Comparison of ENCODE assay signal across 8 mouse cellular contexts in the genomic region with DNA sequence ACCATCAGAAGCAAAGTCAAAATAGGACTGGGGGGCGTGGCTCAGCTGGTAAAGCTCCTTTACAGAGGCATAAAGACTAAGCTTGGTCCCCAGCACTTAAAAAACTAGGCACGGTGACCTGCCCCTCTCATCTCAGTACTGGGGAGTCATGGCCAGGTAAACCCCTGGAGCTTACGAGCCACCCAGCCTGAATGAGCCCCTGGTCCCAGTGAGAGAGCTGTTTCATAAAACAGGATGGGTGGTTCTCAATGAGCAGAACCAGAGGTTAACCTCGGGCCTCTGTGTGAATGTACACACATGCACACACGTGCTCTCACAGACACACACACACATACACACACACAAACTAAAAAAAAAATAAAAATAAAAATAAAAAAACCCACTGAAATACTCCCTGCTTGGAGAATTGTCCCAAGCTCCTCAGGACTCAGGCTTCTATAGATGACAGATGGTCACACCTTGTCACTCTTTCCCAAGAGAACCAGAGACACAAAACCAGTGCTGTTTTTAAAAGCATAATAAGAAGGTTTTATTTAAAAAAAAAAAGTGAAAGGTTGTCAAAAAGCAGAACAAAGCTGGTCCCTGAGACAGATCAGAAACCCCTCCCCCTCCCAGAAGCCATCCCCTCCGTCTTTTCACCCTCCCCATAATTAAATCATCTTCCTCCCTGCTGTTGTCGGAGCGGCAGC. TPM values are rescaled to one million over a fixed set of nuclear protein-coding genes. Genes with fewer than 3 reads are reported as not detected.
DNase-seq lines count a peak whose midpoint lies in the region; ATAC-seq and TF ChIP-seq lines count a peak whose summit lies in the region.

No protein-coding gene starts in this region.

- intact Hi-C loops in left cerebral cortex, adult 2 months (cut with DNase I) = loop anchor here (2.0 kb wide), 1 partner anchor 49 kb away; no protein-coding TSS in a partner anchor
- intact Hi-C loops in left cerebral cortex, postnatal 10 days (cut with DNase I) = loop anchor here (2.0 to 5.0 kb wide), 2 partner anchors 49 to 113 kb away; a partner anchor contains a TSS

- H3K9ac ChIP-seq in intestine, embryonic 15.5 days = peak overlapping the region; percentile 33; the same call in 1 of the 2 replicates
- no peak overlapping the region for H3K9ac ChIP-seq in neural tube, embryonic 12.5 days

- peak overlapping the region; percentile 69; the same call in 1 of the 2 replicates for H3K27ac ChIP-seq in left cerebral cortex, adult 2 months
- no peak overlapping the region for H3K27ac ChIP-seq in embryonic fibroblast, embryonic 13.5 days (ENCODE audit: insufficient read depth, low read length)
- H3K27ac ChIP-seq in intestine, embryonic 15.5 days = no peak overlapping the region
- peak overlapping the region; percentile 62 for H3K27ac ChIP-seq in neural tube, embryonic 12.5 days

- no peak for TF ChIP-seq CTCF in left cerebral cortex, adult 2 months (IDR thresholded peaks at IDR 0.05)
- no peak for TF ChIP-seq CTCF in embryonic fibroblast, embryonic 13.5 days (IDR thresholded peaks at IDR 0.05; ENCODE audit: borderline replicate concordance, insufficient read depth, low read length)

- 0 out of 2 replicates have a peak, but pooled peaks have one; percentile 3 for ATAC-seq in intestine, embryonic 15.5 days
- peak; percentile 23 for ATAC-seq in neural tube, embryonic 12.5 days (ENCODE audit: low FRiP score, low read depth)

- no peaks in the 10 kb centered on the region for H3K36me3 ChIP-seq in intestine, embryonic 15.5 days
- H3K36me3 ChIP-seq in neural tube, embryonic 12.5 days = no peaks in the 10 kb centered on the region

- WGBS in intestine, embryonic 15.5 days = 39% methylated on average over 8 of the region's 8 CpGs
- WGBS in neural tube, embryonic 12.5 days = 28% methylated on average over 8 of the region's 8 CpGs

- DNase-seq in left cerebral cortex, adult 2 months (ENCODE audit: extremely low spot score in 1 of 2, low spot score in 2 of 2) = no peak
- DNase-seq in left cerebral cortex, postnatal 10 days (ENCODE audit: extremely low spot score in 1 of 2, low spot score in 2 of 2) = no peak
- no peak for DNase-seq in left cerebral cortex, adult 8-10 months (ENCODE audit: low spot score in 2 of 2)
- no peak for DNase-seq in B cell, adult 2 months
- no peak for DNase-seq in ovary, postnatal 36 days (ENCODE audit: low spot score)

- H3K27me3 ChIP-seq in intestine, embryonic 15.5 days (replicated peaks) = no peaks in the 10 kb centered on the region
- H3K27me3 ChIP-seq in neural tube, embryonic 12.5 days (replicated peaks) = no peaks in the 10 kb centered on the region

- TF ChIP-seq POLR2A in embryonic fibroblast, embryonic 13.5 days (IDR thresholded peaks at IDR 0.05; ENCODE audit: low read depth, low read length) = no peak

- no peaks in the 10 kb centered on the region for H3K9me3 ChIP-seq in intestine, embryonic 15.5 days
- H3K9me3 ChIP-seq in neural tube, embryonic 12.5 days = no peaks in the 10 kb centered on the region

- peak overlapping the region; percentile 50 for H3K4me3 ChIP-seq in left cerebral cortex, adult 2 months
- peak overlapping the region; percentile 34 for H3K4me3 ChIP-seq in embryonic fibroblast, embryonic 13.5 days (ENCODE audit: insufficient read depth, low read length)
- H3K4me3 ChIP-seq in intestine, embryonic 15.5 days (replicated peaks) = peak overlapping the region; percentile 41
- H3K4me3 ChIP-seq in neural tube, embryonic 12.5 days = peak overlapping the region; percentile 25

- H3K4me1 ChIP-seq in embryonic fibroblast, embryonic 13.5 days (ENCODE audit: control insufficient read depth, insufficient read depth, low read length) = peaks cover 4% of the 10 kb centered on the region; the same call in 1 of the 2 replicates
- peaks cover 6% of the 10 kb centered on the region; the same call in 1 of the 2 replicates for H3K4me1 ChIP-seq in intestine, embryonic 15.5 days (replicated peaks)
- peaks cover 19% of the 10 kb centered on the region for H3K4me1 ChIP-seq in neural tube, embryonic 12.5 days

- peak overlapping the region; percentile 70 for H3K4me2 ChIP-seq in intestine, embryonic 15.5 days (replicated peaks)
- peak overlapping the region; percentile 63 for H3K4me2 ChIP-seq in neural tube, embryonic 12.5 days (replicated peaks)

RNA-seq across cellular contexts. Expression of a gene that starts 32.6 kb away (rescaled TPM):
- total RNA-seq in left cerebral cortex, adult 2 months (2021) = not detected
- total RNA-seq in left cerebral cortex, postnatal 10 days (2021) = not detected
- not detected in 2 replicates for polyA plus RNA-seq in embryonic fibroblast, embryonic 13.5 days (2011; ENCODE audit: insufficient read length, low read depth, missing spikeins)
- polyA plus RNA-seq in intestine, embryonic 15.5 days (2015; fragmentation: Nextera tagmentation; extraction: Ambion mirVana) = not detected in 2 replicates
- polyA plus RNA-seq in neural tube, embryonic 12.5 days (2016; fragmentation: Nextera tagmentation; extraction: Ambion mirVana) = not detected in 2 replicates
- total RNA-seq in left cerebral cortex, adult 8-10 months (2022) = not detected

RNA-seq across cellular contexts. Expression of a gene that starts 47.9 kb away (rescaled TPM):
- total RNA-seq in left cerebral cortex, adult 2 months (2021) = 10 to 100 TPM; 27.3 to 31.1 TPM
- total RNA-seq in left cerebral cortex, postnatal 10 days (2021) = 10 to 100 TPM; 50.0 to 59.1 TPM
- 32.3 and 61.2 TPM in 2 replicates for polyA plus RNA-seq in embryonic fibroblast, embryonic 13.5 days (2011; ENCODE audit: insufficient read length, low read depth, missing spikeins)
- polyA plus RNA-seq in intestine, embryonic 15.5 days (2015; fragmentation: Nextera tagmentation; extraction: Ambion mirVana) = 25.6 and 26.7 TPM in 2 replicates
- polyA plus RNA-seq in neural tube, embryonic 12.5 days (2016; fragmentation: Nextera tagmentation; extraction: Ambion mirVana) = 61.1 and 65.3 TPM in 2 replicates
- 10 to 100 TPM; 23.9 to 26.1 (median 25.0) TPM for total RNA-seq in left cerebral cortex, adult 8-10 months (2022)

Comparison
In these comparisons a context has a peak if more than half of its experiments do, and no peak if none do; other contexts are left out.
1. H3K27ac ChIP-seq: peak in left cerebral cortex, adult 2 months (single experiment) and neural tube, embryonic 12.5 days (single experiment); none in embryonic fibroblast, embryonic 13.5 days (single experiment) and intestine, embryonic 15.5 days (single experiment).
2. Peak in every context shown above with its lines, with median percentiles within 50 percentile points of each other: H3K4me3 ChIP-seq.